ENCODE assay signal across 31 mouse cellular contexts in the genomic region with DNA sequence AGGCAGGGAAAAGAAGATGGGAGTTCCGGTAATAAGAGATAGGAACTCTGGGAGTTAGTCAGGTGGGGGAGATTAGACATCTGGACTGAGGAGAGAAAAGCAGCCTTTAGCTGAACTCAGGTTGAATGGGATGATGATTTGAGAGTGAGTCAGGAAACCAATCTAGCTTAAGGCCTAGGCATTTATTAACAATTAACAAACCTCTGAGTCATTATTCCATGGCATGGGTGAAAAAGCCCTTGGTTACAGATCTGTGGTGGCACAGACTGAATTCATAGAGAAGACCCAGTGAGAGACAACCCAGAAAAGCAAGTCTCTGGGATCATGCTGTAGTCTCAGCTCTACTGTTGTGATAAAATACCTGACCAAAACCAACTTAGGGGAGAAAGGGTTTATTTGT. TPM values are rescaled to one million over a fixed set of nuclear protein-coding genes. Genes with fewer than 3 reads are reported as not detected.
"Had no signal": no experiment of that assay in that cellular context is flagged by ENCODE, and none has a peak within 500 bp of the region (broad histone marks: within the 10 kb centered on the region; RNA-seq: fewer than 3 reads in every experiment).

No protein-coding gene starts in this region.

- H3K27ac ChIP-seq: limb, embryonic 10.5 days; limb, embryonic 12.5 days; limb, embryonic 13.5 days; limb, embryonic 15.5 days; liver, embryonic 12.5 days; liver, embryonic 13.5 days; liver, embryonic 14.5 days; liver, embryonic 15.5 days; lung, embryonic 15.5 days; macrophage; midbrain, embryonic 10.5 days; midbrain, embryonic 12.5 days; midbrain, embryonic 13.5 days; midbrain, embryonic 15.5 days; neural tube, embryonic 12.5 days; neural tube, embryonic 13.5 days had no signal

- H3K36me3 ChIP-seq: limb, embryonic 10.5 days; limb, embryonic 12.5 days; limb, embryonic 13.5 days; limb, embryonic 15.5 days; liver, embryonic 12.5 days; liver, embryonic 13.5 days; liver, embryonic 15.5 days; lung, embryonic 15.5 days; midbrain, embryonic 10.5 days; midbrain, embryonic 12.5 days; midbrain, embryonic 13.5 days; midbrain, embryonic 15.5 days; neural tube, embryonic 12.5 days; neural tube, embryonic 13.5 days had no signal

- ATAC-seq: liver, embryonic 12.5 days; liver, postnatal 0 days; lung, postnatal 0 days; midbrain, embryonic 13.5 days; midbrain, embryonic 15.5 days; midbrain, embryonic 16.5 days had no signal

- DNase-seq: left cerebral cortex, postnatal 4 days; liver; liver, embryonic 13.5 days; liver, postnatal 0 days; lung, adult 18-20 months; lung, adult 2 months; lung, embryonic 14.5 days; lung, postnatal 10 days; lung, postnatal 14 days; lung, postnatal 36 days; lung, postnatal 4 days; midbrain, embryonic 14.5 days had no signal

- H3K4me1 ChIP-seq: limb, embryonic 10.5 days; limb, embryonic 12.5 days; limb, embryonic 13.5 days; limb, embryonic 15.5 days; liver, embryonic 12.5 days; liver, embryonic 13.5 days; liver, embryonic 15.5 days; lung, embryonic 15.5 days; megakaryocyte, embryonic 14.5 days; midbrain, embryonic 10.5 days; midbrain, embryonic 12.5 days; midbrain, embryonic 13.5 days; midbrain, embryonic 15.5 days; neural tube, embryonic 12.5 days; neural tube, embryonic 13.5 days had no signal

- H3K27me3 ChIP-seq: limb, embryonic 12.5 days; limb, embryonic 13.5 days; limb, embryonic 15.5 days; liver, embryonic 12.5 days; liver, embryonic 13.5 days; liver, embryonic 15.5 days; lung, embryonic 15.5 days; megakaryocyte, embryonic 14.5 days; midbrain, embryonic 12.5 days; midbrain, embryonic 15.5 days; neural tube, embryonic 12.5 days; neural tube, embryonic 13.5 days had no signal

- H3K9me3 ChIP-seq: limb, embryonic 10.5 days; limb, embryonic 12.5 days; limb, embryonic 13.5 days; limb, embryonic 15.5 days; liver, embryonic 12.5 days; liver, embryonic 13.5 days; liver, embryonic 15.5 days; lung, embryonic 15.5 days; megakaryocyte, embryonic 14.5 days; midbrain, embryonic 10.5 days; midbrain, embryonic 12.5 days; midbrain, embryonic 13.5 days; midbrain, embryonic 15.5 days; neural tube, embryonic 12.5 days; neural tube, embryonic 13.5 days had no signal

- H3K4me3 ChIP-seq: limb, embryonic 10.5 days; limb, embryonic 12.5 days; limb, embryonic 13.5 days; limb, embryonic 15.5 days; liver, embryonic 12.5 days; liver, embryonic 13.5 days; liver, embryonic 15.5 days; lung, embryonic 15.5 days; megakaryocyte, embryonic 14.5 days; midbrain, embryonic 10.5 days; midbrain, embryonic 12.5 days; midbrain, embryonic 13.5 days; midbrain, embryonic 15.5 days; myocyte; neural tube, embryonic 12.5 days; neural tube, embryonic 13.5 days had no signal

RNA-seq across cellular contexts. Expression of a gene that starts 7.5 kb away (rescaled TPM):
- polyA plus RNA-seq: liver, embryonic 15.5 days; macrophage; myocyte had no signal
